Mouse (Mus musculus): ENCODE measurements around the gene Pgbd5. TPM values are rescaled to one million over a fixed set of nuclear protein-coding genes. Genes with fewer than 3 reads are reported as not detected.

The Pgbd5 gene
- polyA plus RNA-seq (2014; fragmentation: Illumina TruSeq; extraction: RNeasy Lipid Tissue Mini Kit (QIAGEN cat#74804); ENCODE audit: low read depth, low replicate concordance), result 0.69 TPM

GRCm38 (mm10) chr8:124439558-124439957 lies at the start of gene Pgbd5:
Gene Pgbd5 (minus strand): TSS chr8:124439658.

Other genes with a start within 250 kb of the Pgbd5 start
- 7.5 TPM for gene Galnt2, start 208.3 kb downstream of the Pgbd5 start, polyA plus RNA-seq (2014; fragmentation: Illumina TruSeq; extraction: RNeasy Lipid Tissue Mini Kit (QIAGEN cat#74804); ENCODE audit: low read depth, low replicate concordance)
- gene Cog2, start 81.1 kb upstream of the Pgbd5 start, polyA plus RNA-seq (2014; fragmentation: Illumina TruSeq; extraction: RNeasy Lipid Tissue Mini Kit (QIAGEN cat#74804); ENCODE audit: low read depth, low replicate concordance), result 27.0 TPM
- 2.0 TPM for gene Agt, start 130.0 kb upstream of the Pgbd5 start, polyA plus RNA-seq (2014; fragmentation: Illumina TruSeq; extraction: RNeasy Lipid Tissue Mini Kit (QIAGEN cat#74804); ENCODE audit: low read depth, low replicate concordance)
- gene Capn9, start 136.5 kb upstream of the Pgbd5 start, polyA plus RNA-seq (2014; fragmentation: Illumina TruSeq; extraction: RNeasy Lipid Tissue Mini Kit (QIAGEN cat#74804); ENCODE audit: low read depth, low replicate concordance), result 3.0 TPM
- gene 2310022B05Rik, start 223.7 kb upstream of the Pgbd5 start, polyA plus RNA-seq (2014; fragmentation: Illumina TruSeq; extraction: RNeasy Lipid Tissue Mini Kit (QIAGEN cat#74804); ENCODE audit: low read depth, low replicate concordance), result 9.8 TPM